Mouse (Mus musculus) frontal cortex, postnatal 10 days (tissue): ENCODE measurements around the gene Itga10.
A peak's percentile ranks its signal among the peaks of the same experiment; 100 is the strongest.
"Not testable (repeated sequence)": the region's sequence is repeated elsewhere in the genome, so short reads cannot be mapped to it uniquely, and the experiment has no call there.

Source experiments
- DNase-seq, 2 experiments: peaks; one replicate each; pipeline ENCODE4 v3.0.0; 2022; ENCODE audit warnings: low spot score in 2 of 2, mixed read lengths in 1 of 2

Gene Itga10

GRCm38 (mm10) chr3:96645018-96645649, at the start of gene Itga10:
TSS of gene Itga10 (plus strand) at chr3:96645584.
- DNase-seq = no peak

GRCm38 (mm10) chr3:96595661-96596060, 49.7 kb upstream of the Itga10 start:
- no peak for DNase-seq

GRCm38 (mm10) chr3:96596228-96596707, 49.1 kb upstream of the Itga10 start, which contains the start of gene Ankrd34a:
TSS of gene Ankrd34a (plus strand) at chr3:96596636.
- peak; percentile 76 for DNase-seq

GRCm38 (mm10) chr3:96596855-96597254, 48.5 kb upstream of the Itga10 start:
- peak in 1 of 2 experiments; percentile 43 for DNase-seq

GRCm38 (mm10) chr3:96597435-96597891, 47.9 kb upstream of the Itga10 start:
- DNase-seq = peak in 1 of 2 experiments; percentile 54

GRCm38 (mm10) chr3:96598156-96599068, 47.0 kb upstream of the Itga10 start:
- DNase-seq = peak in 1 of 2 experiments; percentile 75

GRCm38 (mm10) chr3:96599069-96599393, 46.4 kb upstream of the Itga10 start:
- no peak for DNase-seq

- DNase-seq = no peak
Measured at GRCm38 (mm10) chr3:96599411-96599810, 46.0 kb upstream of the Itga10 start.

GRCm38 (mm10) chr3:96600639-96601250, 44.6 kb upstream of the Itga10 start, which contains the start of gene Lix1l:
TSS of gene Lix1l (plus strand) at chr3:96601149.
- DNase-seq = peak; percentile 92 to 93

- DNase-seq = peak in 1 of 2 experiments; percentile 64
Measured at GRCm38 (mm10) chr3:96601251-96601787, 44.1 kb upstream of the Itga10 start.

GRCm38 (mm10) chr3:96601941-96602703, 43.3 kb upstream of the Itga10 start:
- no peak for DNase-seq

- no peak for DNase-seq
Measured at GRCm38 (mm10) chr3:96602704-96603084, 42.7 kb upstream of the Itga10 start.

GRCm38 (mm10) chr3:96603311-96603710, 42.1 kb upstream of the Itga10 start:
- no peak for DNase-seq

GRCm38 (mm10) chr3:96606007-96606406, 39.4 kb upstream of the Itga10 start:
- not testable (repeated sequence) for DNase-seq

GRCm38 (mm10) chr3:96606618-96607017, 38.8 kb upstream of the Itga10 start:
- no peak for DNase-seq

- no peak for DNase-seq
Measured at GRCm38 (mm10) chr3:96617941-96618340, 27.4 kb upstream of the Itga10 start.

GRCm38 (mm10) chr3:96623201-96623600, 22.2 kb upstream of the Itga10 start:
- DNase-seq = no peak

GRCm38 (mm10) chr3:96629729-96630600, 15.4 kb upstream of the Itga10 start, which contains the start of gene Rbm8a:
TSS of gene Rbm8a (plus strand) at chr3:96629933.
- DNase-seq = peak; percentile 93 to 96

GRCm38 (mm10) chr3:96632058-96632457, 13.3 kb upstream of the Itga10 start:
- DNase-seq = no peak

GRCm38 (mm10) chr3:96634015-96634414, 11.4 kb upstream of the Itga10 start:
- DNase-seq = no peak
